Mouse (Mus musculus): ENCODE results near the gene Cfap206. TPM values are rescaled to one million over a fixed set of nuclear protein-coding genes. Genes with fewer than 3 reads are reported as not detected.
"Not testable (repeated sequence)": the region's sequence is repeated elsewhere in the genome, so short reads cannot be mapped to it uniquely, and the experiment has no call there.

Gene Cfap206
- polyA plus RNA-seq, 1 experiment: 0.17 TPM

- DNase-seq; H3K36me3 ChIP-seq (ENCODE audit: control insufficient read depth, insufficient read depth, low read length); H3K27me3 ChIP-seq (replicated peaks; ENCODE audit: control insufficient read depth, insufficient read depth, low read length); H3K4me1 ChIP-seq (ENCODE audit: control insufficient read depth, insufficient read depth, low read length); H3K27ac ChIP-seq (ENCODE audit: insufficient read depth, low read depth, low read length); H3K4me3 ChIP-seq (ENCODE audit: insufficient read depth, low read depth, low read length): not testable (repeated sequence)
- WGBS: 30% methylated on average over 2 of the region's 2 CpGs
- peak; percentile 37 for TF ChIP-seq CTCF (conservative IDR thresholded peaks at IDR 0.05; ENCODE audit: insufficient read depth, insufficient read length, low read depth, low read length)
These were observed 3.4 kb upstream of the Cfap206 start for GRCm38 (mm10) chr4:34733415-34733814.

GRCm38 (mm10) chr4:34725710-34726109 lies 4.3 kb downstream of the Cfap206 start:
- not testable (repeated sequence) for H3K27me3 ChIP-seq (replicated peaks; ENCODE audit: control insufficient read depth, insufficient read depth, low read length); H3K4me3 ChIP-seq (ENCODE audit: insufficient read depth, low read depth, low read length); H3K36me3 ChIP-seq (ENCODE audit: control insufficient read depth, insufficient read depth, low read length); H3K4me1 ChIP-seq (ENCODE audit: control insufficient read depth, insufficient read depth, low read length); DNase-seq; H3K27ac ChIP-seq (ENCODE audit: insufficient read depth, low read depth, low read length)
- whole genome bisulfite sequencing: 91% methylated on average over 3 of the region's 3 CpGs

- no peak for DNase-seq
- TF ChIP-seq CTCF (conservative IDR thresholded peaks at IDR 0.05; ENCODE audit: insufficient read depth, insufficient read length, low read depth, low read length) (no peak), POLR2A (IDR thresholded peaks at IDR 0.05; ENCODE audit: low read depth, low read length) (no peak)
- Histone ChIP-seq H3K27ac (ENCODE audit: insufficient read depth, low read depth, low read length) (no peak overlapping the region), H3K4me1 (ENCODE audit: control insufficient read depth, insufficient read depth, low read length) (no peaks in the 10 kb centered on the region), H3K36me3 (ENCODE audit: control insufficient read depth, insufficient read depth, low read length) (no peaks in the 10 kb centered on the region), H3K4me3 (ENCODE audit: insufficient read depth, low read depth, low read length) (no peak overlapping the region), H3K27me3 (replicated peaks; ENCODE audit: control insufficient read depth, insufficient read depth, low read length) (no peaks in the 10 kb centered on the region)
- WGBS: 64% methylated on average over 4 of the region's 4 CpGs
These were observed 5.7 kb downstream of the Cfap206 start for GRCm38 (mm10) chr4:34724306-34724705.

GRCm38 (mm10) chr4:34723186-34723585 lies 6.8 kb downstream of the Cfap206 start:
- TF ChIP-seq POLR2A (IDR thresholded peaks at IDR 0.05; ENCODE audit: low read depth, low read length) (no peak), CTCF (conservative IDR thresholded peaks at IDR 0.05; ENCODE audit: insufficient read depth, insufficient read length, low read depth, low read length) (no peak)
- 63% methylated on average over 4 of the region's 4 CpGs for WGBS
- H3K4me1 ChIP-seq (ENCODE audit: control insufficient read depth, insufficient read depth, low read length): no peaks in the 10 kb centered on the region
- no peak for DNase-seq
- no peak overlapping the region for H3K27ac ChIP-seq (ENCODE audit: insufficient read depth, low read depth, low read length)
- no peaks in the 10 kb centered on the region for H3K27me3 ChIP-seq (replicated peaks; ENCODE audit: control insufficient read depth, insufficient read depth, low read length)
- no peak overlapping the region for H3K4me3 ChIP-seq (ENCODE audit: insufficient read depth, low read depth, low read length)
- no peaks in the 10 kb centered on the region for H3K36me3 ChIP-seq (ENCODE audit: control insufficient read depth, insufficient read depth, low read length)

GRCm38 (mm10) chr4:34720127-34720895 lies 9.7 kb downstream of the Cfap206 start:
- H3K4me3 ChIP-seq (ENCODE audit: insufficient read depth, low read depth, low read length): no peak overlapping the region
- no peaks in the 10 kb centered on the region for H3K36me3 ChIP-seq (ENCODE audit: control insufficient read depth, insufficient read depth, low read length)
- TF ChIP-seq CTCF (conservative IDR thresholded peaks at IDR 0.05; ENCODE audit: insufficient read depth, insufficient read length, low read depth, low read length): no peak
- no peak for TF ChIP-seq POLR2A (IDR thresholded peaks at IDR 0.05; ENCODE audit: low read depth, low read length)
- no peaks in the 10 kb centered on the region for H3K27me3 ChIP-seq (replicated peaks; ENCODE audit: control insufficient read depth, insufficient read depth, low read length)
- 92% methylated on average over 7 of the region's 7 CpGs for WGBS
- H3K27ac ChIP-seq (ENCODE audit: insufficient read depth, low read depth, low read length): no peak overlapping the region
- no peak for DNase-seq
- H3K4me1 ChIP-seq (ENCODE audit: control insufficient read depth, insufficient read depth, low read length): no peaks in the 10 kb centered on the region

- no peak for DNase-seq
- H3K36me3 ChIP-seq (ENCODE audit: control insufficient read depth, insufficient read depth, low read length): no peaks in the 10 kb centered on the region
- TF ChIP-seq CTCF (conservative IDR thresholded peaks at IDR 0.05; ENCODE audit: insufficient read depth, insufficient read length, low read depth, low read length): no peak
- TF ChIP-seq POLR2A (IDR thresholded peaks at IDR 0.05; ENCODE audit: low read depth, low read length): no peak
- no peak overlapping the region for H3K27ac ChIP-seq (ENCODE audit: insufficient read depth, low read depth, low read length)
- H3K4me3 ChIP-seq (ENCODE audit: insufficient read depth, low read depth, low read length): no peak overlapping the region
- H3K27me3 ChIP-seq (replicated peaks; ENCODE audit: control insufficient read depth, insufficient read depth, low read length): no peaks in the 10 kb centered on the region
- 98% methylated on average over 12 of the region's 12 CpGs for WGBS
- H3K4me1 ChIP-seq (ENCODE audit: control insufficient read depth, insufficient read depth, low read length): no peaks in the 10 kb centered on the region
These were observed 10.6 kb downstream of the Cfap206 start for GRCm38 (mm10) chr4:34719421-34719820.

- no peak for TF ChIP-seq POLR2A (IDR thresholded peaks at IDR 0.05; ENCODE audit: low read depth, low read length)
- TF ChIP-seq CTCF (conservative IDR thresholded peaks at IDR 0.05; ENCODE audit: insufficient read depth, insufficient read length, low read depth, low read length): no peak
- 92% methylated on average over 1 of the region's 1 CpGs for WGBS
- DNase-seq: no peak
- Histone ChIP-seq H3K4me1 (ENCODE audit: control insufficient read depth, insufficient read depth, low read length) (no peaks in the 10 kb centered on the region), H3K36me3 (ENCODE audit: control insufficient read depth, insufficient read depth, low read length) (no peaks in the 10 kb centered on the region), H3K4me3 (ENCODE audit: insufficient read depth, low read depth, low read length) (no peak overlapping the region), H3K27me3 (replicated peaks; ENCODE audit: control insufficient read depth, insufficient read depth, low read length) (no peaks in the 10 kb centered on the region), H3K27ac (ENCODE audit: insufficient read depth, low read depth, low read length) (no peak overlapping the region)
These were observed 14.9 kb downstream of the Cfap206 start for GRCm38 (mm10) chr4:34715062-34715461.

All from kidney, adult 2 months (tissue).